Mouse (Mus musculus) spleen, adult 2 months (tissue): ENCODE data around the gene Tnik. TPM values are rescaled to one million over a fixed set of nuclear protein-coding genes. Genes with fewer than 3 reads are reported as not detected.

Source experiments
- DNase-seq, 2 experiments: peaks; one replicate each; pipeline versions ENCODE4 v3.0.0 to v3.0.0-alpha.2; 2012 to 2021; ENCODE audit warnings: low spot score in 2 of 2, low read depth in 1 of 2
- H3K27ac ChIP-seq: fragments of 200-500 bp; 2 replicates; pipeline ENCODE4 v1.5.1; 2012; ENCODE audit warnings: low read length, inconsistent platforms; ENCODE audit not compliant: insufficient read depth
- H3K27me3 ChIP-seq: fragments of 200-500 bp; 2 replicates; pipeline ENCODE4 v1.6.1; 2012; ENCODE audit warnings: mild to moderate bottlenecking, moderate library complexity, low read length, inconsistent platforms; ENCODE audit not compliant: control insufficient read depth, insufficient read depth
- H3K36me3 ChIP-seq: fragments of 200-500 bp; 2 replicates; pipeline ENCODE4 v1.6.1; 2012; ENCODE audit warnings: mild to moderate bottlenecking, low read length, inconsistent platforms; ENCODE audit not compliant: control insufficient read depth, insufficient read depth
- H3K4me1 ChIP-seq: fragments of 200-500 bp; 2 replicates; pipeline ENCODE4 v1.6.1; 2011; ENCODE audit warnings: inconsistent platforms; ENCODE audit not compliant: control insufficient read depth, insufficient read depth, insufficient read length
- H3K4me3 ChIP-seq: fragments of 200-500 bp; 2 replicates; pipeline ENCODE4 v1.5.1; 2011; ENCODE audit warnings: mild to moderate bottlenecking, inconsistent platforms; ENCODE audit not compliant: insufficient read depth, insufficient read length; ENCODE audit errors: extremely low read depth
- CTCF ChIP-seq: fragments of 200-500 bp; IDR thresholded peaks from 2 replicates; pipeline ENCODE4 v1.5.1; 2011; ENCODE audit warnings: mild to moderate bottlenecking, inconsistent platforms; ENCODE audit not compliant: insufficient read depth, insufficient read length, insufficient replicate concordance; ENCODE audit errors: extremely low read depth
- POLR2A ChIP-seq: fragments of 200-500 bp; IDR thresholded peaks from 2 replicates; pipeline ENCODE4 v1.6.1; 2011; ENCODE audit warnings: low read depth, low read length, inconsistent platforms
- WGBS: fragments of 180-500 bp; shearing (Covaris S2); methylation state at CpG from one replicate; pipeline ENCODE4 v1.1.7; 2018; 5-methylcytosine and 5-hydroxymethylcytosine counted together
- polyA plus RNA-seq: library from polyadenylated mRNA; depleted of rRNA; stranded (reverse); fragments of >200 nt; gene quantifications from 2 replicates; pipeline ENCODE4 v1.2.3, GENCODE M21; 2012

Gene Tnik
- polyA plus RNA-seq, 1 experiment = 5.5 TPM

DNA sequence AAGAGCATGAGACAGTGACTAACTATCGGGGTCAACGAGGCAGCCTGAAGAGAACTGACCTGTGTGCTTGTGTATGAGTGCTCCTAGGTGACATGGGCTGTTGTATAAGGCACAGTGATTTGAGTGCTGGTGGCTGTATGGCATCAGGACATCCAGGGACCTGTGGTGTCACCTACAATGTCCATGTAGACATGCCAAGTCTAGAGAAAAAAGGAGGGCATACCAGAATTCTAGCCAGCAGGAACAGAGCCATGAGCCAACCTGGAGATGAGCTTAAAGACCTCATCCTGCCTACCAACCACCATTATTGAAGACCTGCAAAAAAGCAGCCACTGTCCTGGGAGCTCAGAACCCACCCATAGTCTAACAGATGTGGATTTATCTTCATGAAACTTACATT lies 127.2 kb downstream of the Tnik start:
- no peaks in the 10 kb centered on the region for H3K36me3 ChIP-seq
- TF ChIP-seq CTCF (no peak), POLR2A (no peak)
- no peaks in the 10 kb centered on the region for H3K4me1 ChIP-seq
- H3K4me3 ChIP-seq = no peak overlapping the region
- no peak overlapping the region for H3K27ac ChIP-seq
- DNase-seq = no peak
- no peaks in the 10 kb centered on the region for H3K27me3 ChIP-seq
- 96% methylated on average over 2 of the region's 2 CpGs for WGBS

DNA sequence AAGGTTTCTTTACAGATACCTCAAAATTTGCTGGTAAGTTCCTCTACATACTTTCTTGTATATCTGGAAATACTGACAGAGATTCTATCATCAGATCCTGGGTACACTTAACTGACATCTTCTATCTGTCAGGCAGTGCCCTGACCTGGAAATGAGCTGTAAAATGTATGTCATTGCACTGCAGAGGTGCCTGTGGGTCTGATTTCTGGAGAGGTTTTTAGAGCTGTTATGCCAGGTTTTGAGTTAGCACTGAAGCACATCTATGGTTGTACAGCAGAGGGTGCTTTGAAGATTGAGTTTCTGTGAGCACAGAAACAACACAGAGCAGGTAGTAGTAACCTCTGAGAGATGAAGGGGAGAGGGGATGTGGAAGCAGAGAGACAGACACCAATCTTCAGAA lies 129.5 kb downstream of the Tnik start:
- TF ChIP-seq CTCF (no peak), POLR2A (no peak)
- Histone ChIP-seq H3K4me1 (no peaks in the 10 kb centered on the region), H3K27ac (no peak overlapping the region)

GRCm38 (mm10) chr3:28398781-28399180 lies 135.8 kb downstream of the Tnik start:
- H3K27me3 ChIP-seq = no peaks in the 10 kb centered on the region
- TF ChIP-seq CTCF = no peak
- no peak for TF ChIP-seq POLR2A
- peaks cover 4% of the 10 kb centered on the region for H3K4me1 ChIP-seq
- DNase-seq = no peak
- WGBS = 93% methylated on average over 1 of the region's 1 CpGs
- H3K36me3 ChIP-seq = no peaks in the 10 kb centered on the region
- H3K4me3 ChIP-seq = no peak overlapping the region
- H3K27ac ChIP-seq = no peak overlapping the region

More for the DNA sequence above, 129.5 kb downstream of the Tnik start:
- Histone ChIP-seq H3K27me3 (no peaks in the 10 kb centered on the region), H3K4me3 (no peak overlapping the region), H3K36me3 (no peaks in the 10 kb centered on the region)
- DNase-seq = no peak

GRCm38 (mm10) chr3:28399593-28400216 lies 136.7 kb downstream of the Tnik start:
- Histone ChIP-seq H3K36me3 (no peaks in the 10 kb centered on the region), H3K4me3 (no peak overlapping the region), H3K4me1 (peaks cover 4% of the 10 kb centered on the region), H3K27ac (no peak overlapping the region), H3K27me3 (no peaks in the 10 kb centered on the region)
- WGBS = 82% methylated on average over 9 of the region's 9 CpGs
- DNase-seq = no peak
- no peak for TF ChIP-seq CTCF
- no peak for TF ChIP-seq POLR2A

DNA sequence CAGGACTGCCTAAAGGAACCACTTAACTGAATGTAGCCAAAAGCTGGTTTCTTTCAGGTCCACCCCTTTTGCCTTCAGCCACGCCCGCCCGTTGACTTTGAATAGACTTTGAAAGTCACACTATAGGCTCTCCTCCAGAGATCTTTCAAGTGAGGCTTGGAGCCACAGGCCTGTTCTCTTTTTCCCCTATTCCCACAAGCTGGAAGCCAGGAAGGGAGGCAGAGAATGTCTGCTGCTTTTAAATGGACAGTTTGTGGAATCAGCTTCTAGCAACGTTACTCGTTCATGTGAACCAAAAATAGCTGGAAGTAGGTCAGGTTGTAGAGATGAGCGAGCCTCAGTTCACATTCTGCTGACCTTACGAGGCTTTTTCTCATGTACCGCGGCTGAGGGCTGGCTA lies 138.3 kb downstream of the Tnik start:
- DNase-seq = no peak
- 83% methylated on average over 9 of the region's 9 CpGs for WGBS
- TF ChIP-seq CTCF (no peak), POLR2A (no peak)
- no peak overlapping the region for H3K4me3 ChIP-seq
- H3K4me1 ChIP-seq = peaks cover 9% of the 10 kb centered on the region
- H3K27ac ChIP-seq = no peak overlapping the region
- no peaks in the 10 kb centered on the region for H3K36me3 ChIP-seq
- H3K27me3 ChIP-seq = no peaks in the 10 kb centered on the region

DNA sequence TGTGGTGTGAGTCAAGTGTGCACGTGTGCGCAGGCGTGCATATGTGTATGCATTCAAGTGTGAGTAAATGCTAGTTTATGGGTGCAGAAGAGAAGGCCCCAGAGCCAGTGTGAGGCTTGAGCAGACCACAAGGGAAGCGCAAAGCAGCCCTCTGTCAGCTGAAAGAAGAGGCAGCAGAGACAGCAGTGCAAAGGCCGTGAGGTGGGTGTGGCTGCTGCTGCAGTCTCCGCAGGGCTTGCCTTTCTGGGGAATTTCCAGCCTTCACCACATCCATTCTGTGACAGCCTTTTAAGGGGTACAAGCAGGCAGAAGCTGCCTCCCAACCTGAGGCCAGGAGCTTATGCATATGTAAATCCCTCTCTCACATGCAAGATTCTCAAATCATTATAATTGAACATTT lies 139.2 kb downstream of the Tnik start:
- Histone ChIP-seq H3K4me3 (no peak overlapping the region), H3K36me3 (no peaks in the 10 kb centered on the region), H3K4me1 (peaks cover 9% of the 10 kb centered on the region), H3K27ac (no peak overlapping the region), H3K27me3 (no peaks in the 10 kb centered on the region)
- WGBS = 67% methylated on average over 6 of the region's 6 CpGs
- TF ChIP-seq POLR2A = no peak
- TF ChIP-seq CTCF = no peak
- DNase-seq = peak in 1 of 2 experiments; percentile 5

GRCm38 (mm10) chr3:28405391-28405790 lies 142.4 kb downstream of the Tnik start:
- H3K27me3 ChIP-seq = no peaks in the 10 kb centered on the region
- 43% methylated on average over 2 of the region's 2 CpGs for WGBS
- no peak overlapping the region for H3K4me3 ChIP-seq
- no peak overlapping the region for H3K27ac ChIP-seq
- no peaks in the 10 kb centered on the region for H3K36me3 ChIP-seq
- no peak for TF ChIP-seq CTCF
- no peak for TF ChIP-seq POLR2A
- peaks cover 9% of the 10 kb centered on the region for H3K4me1 ChIP-seq
- DNase-seq = no peak
